Mouse (Mus musculus) 3T3-L1 (cell line): ENCODE measurements around the gene Gfod1.

Experiments
- DNase-seq: peaks from one replicate; pipeline ENCODE4 v3.0.0-alpha.2; 2015; ENCODE audit warnings: low read depth, low spot score

The Gfod1 gene

DNA sequence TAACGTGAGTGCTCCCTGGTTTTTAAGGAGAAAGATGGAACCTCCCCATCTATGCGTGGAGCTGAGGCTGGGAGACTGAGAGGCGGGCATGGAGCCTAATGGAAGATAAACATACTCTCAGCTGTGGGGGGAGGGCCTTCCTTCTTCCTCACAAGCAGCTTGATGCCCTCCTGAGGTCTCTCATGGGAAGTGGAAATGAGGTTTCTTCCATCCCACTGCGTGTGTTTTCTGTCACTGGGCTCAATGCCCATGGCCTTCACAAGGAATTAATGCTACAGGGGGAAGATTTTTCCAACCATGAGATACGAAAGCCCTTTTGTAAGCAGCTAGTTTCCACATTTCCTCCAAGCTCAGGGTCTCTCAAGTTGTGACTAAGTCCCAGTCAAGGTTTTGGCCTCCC, 100.3 kb downstream of the Gfod1 start:
- no peak for DNase-seq

DNA sequence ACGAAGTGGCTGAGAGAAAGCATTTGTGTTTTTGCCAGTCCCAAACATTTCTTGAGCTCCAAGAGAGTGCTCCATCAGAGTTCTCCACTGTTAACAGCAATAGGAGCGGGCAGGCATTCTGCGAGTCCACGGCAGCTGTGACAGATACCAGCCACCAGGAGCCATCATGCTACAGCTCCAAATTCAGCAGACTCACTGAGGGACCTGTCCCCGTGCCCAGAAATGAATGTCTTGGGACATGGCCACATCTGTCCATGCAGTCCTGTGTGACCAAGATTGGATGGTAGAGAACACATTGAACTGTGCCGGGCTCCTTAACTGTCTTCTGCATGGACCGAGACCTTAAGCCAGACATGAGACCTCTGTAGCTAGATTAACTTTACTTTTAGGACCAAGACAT, 100.7 kb downstream of the Gfod1 start:
- DNase-seq = no peak

DNA sequence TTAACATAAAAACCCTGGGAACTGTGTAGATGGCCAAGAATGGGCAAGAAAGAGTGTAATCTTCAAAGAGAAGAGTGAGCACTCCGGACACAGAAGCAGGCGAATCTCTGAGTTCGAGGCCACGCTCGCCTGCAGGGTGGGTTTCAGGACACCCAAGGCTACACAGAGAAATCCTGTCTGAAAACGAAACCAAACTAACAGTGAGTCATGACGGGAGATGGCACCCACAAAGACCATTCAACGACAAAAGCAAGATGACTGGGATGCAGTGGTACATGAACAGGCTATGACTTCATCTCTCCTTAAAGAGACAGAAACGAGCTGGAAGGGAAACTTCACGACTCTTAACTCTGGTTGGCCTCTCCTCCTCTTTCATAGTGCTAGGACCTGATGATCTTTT, 101.6 kb downstream of the Gfod1 start:
- peak; percentile 64 for DNase-seq

DNA sequence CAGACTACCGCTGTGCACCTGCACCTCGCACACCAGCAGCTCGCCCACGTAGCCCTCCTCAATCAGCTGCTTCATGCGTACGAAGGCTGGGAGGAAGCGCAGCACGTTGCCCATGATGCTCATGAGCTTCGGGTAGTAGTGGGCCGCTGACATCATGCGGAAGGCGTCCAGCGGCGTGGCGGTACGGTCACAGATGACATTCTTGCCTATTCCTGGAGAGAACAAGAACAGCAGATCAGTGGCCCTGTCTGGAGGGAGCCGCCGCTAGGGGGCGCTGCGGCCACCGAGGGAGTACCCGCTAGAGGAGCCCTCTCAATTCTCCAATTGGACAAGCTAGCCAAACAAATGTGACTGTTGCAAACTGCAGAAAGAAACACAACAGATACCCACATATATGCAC, 102.9 kb downstream of the Gfod1 start:
- DNase-seq = no peak

DNA sequence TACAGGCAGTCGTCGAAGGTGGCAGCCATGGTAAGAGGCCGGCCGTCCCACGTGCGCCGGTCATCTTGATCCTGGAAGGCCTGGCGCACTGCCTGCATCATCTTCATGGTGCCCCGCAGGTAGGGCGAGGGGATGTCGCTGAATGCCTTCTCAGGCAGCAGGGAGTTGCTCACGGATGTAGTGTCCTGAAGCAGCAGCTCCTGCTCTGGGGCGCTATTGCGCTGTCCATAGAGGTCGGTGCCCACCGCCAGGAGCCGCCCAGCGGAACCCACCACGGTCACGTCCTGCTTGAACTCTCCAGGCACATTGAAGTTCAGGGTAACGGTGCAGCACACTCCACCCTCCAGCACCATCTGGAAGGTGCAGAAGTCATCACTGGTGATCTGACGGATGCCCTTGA, 103.5 kb downstream of the Gfod1 start:
- no peak for DNase-seq

DNA sequence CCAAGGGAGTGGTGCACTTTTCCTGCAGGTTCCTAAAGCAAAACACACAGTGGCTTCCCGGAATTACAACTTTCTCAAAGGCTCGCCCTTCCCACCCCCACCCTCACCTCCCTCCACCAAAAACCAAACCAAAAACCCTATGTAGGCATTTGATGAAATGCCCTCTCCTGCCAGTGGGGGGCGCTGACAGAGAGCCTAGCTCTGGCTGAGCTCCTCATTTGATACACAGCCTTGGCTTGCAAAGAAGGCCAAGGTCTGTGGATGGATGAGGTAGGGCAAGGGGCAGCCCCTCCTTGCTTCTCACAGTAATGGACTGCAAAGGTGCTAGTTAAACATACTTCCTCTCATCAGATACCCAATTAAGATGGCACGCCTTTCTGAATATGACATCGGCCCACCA, 104.2 kb downstream of the Gfod1 start:
- no peak for DNase-seq

DNA sequence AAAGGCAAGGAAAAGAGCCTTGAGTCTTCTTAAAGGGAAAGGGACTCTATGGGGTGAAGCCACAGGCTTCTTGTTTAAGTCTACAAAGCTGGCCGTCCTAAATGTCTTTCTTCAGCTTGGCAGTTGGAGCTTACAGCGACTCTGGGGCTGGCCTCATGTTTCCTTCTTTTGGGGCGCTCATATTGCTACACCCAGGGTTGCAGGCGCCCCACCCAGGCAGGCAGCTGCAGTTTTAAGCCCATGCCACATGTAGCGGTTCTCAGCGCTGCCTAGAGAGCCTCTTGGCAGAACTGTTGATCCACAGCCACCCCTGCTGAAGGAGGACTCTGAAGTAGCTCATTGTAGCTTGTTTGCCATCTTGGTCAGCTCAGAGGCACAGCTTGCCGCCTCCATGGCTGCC, 104.7 kb downstream of the Gfod1 start:
- no peak for DNase-seq

DNA sequence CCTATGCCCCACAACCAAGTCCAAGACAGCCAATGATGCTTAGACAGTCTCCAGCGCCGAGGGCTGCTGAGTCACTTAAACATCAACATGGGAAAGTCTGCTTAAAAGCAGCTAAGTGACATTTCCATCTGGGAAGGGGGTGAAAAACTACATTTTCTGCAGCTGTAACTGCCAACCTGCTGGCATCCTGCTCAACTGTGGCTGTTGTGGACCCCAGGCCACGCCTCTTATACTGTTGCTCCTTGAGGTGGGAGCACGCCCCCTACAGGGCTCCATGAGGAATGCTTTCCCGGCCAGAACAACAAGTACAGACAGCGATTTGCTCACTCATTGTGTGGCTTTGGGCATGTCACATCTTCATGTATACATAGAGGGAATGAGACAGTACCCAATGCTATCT, 106.8 kb downstream of the Gfod1 start:
- DNase-seq = no peak

DNA sequence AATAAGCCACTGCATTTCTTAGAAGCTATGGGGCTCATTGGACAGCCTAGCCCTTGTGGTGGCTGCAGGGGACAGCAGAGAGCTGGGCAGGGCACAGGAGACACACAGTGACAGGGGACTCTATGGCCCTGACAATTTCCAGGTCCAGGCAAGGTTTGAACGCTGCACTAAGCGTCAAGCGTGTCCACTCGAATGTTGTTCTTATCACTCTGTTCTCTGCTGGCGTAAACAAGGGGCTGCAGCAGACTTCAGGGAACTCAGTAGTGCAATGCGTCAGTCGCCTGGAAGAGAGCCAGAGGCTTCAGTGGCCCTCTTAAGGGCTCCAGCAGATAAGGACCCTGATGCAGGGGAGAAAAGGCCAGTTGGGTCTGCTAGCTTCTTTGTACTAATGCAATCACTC, 108.0 kb downstream of the Gfod1 start:
- DNase-seq = no peak

DNA sequence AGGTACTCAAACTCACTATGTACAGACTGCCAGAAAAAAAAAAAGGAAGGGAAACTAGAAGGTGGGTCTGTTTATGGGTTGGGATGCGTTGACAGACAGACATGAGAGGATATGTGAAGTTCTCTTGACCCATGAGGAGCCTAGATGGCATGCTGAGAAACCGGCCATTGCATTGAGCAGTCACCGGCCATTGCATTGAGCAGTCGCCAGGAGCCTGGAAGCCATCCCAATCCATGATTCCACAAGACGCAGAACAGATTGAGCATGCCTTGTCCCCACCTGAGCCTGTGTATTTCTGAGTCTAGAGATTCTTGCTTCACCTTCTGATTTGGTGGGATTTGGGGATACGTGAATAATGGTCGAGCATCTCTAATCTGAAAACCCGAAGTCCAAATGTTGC, 110.0 kb downstream of the Gfod1 start:
- DNase-seq = no peak

DNA sequence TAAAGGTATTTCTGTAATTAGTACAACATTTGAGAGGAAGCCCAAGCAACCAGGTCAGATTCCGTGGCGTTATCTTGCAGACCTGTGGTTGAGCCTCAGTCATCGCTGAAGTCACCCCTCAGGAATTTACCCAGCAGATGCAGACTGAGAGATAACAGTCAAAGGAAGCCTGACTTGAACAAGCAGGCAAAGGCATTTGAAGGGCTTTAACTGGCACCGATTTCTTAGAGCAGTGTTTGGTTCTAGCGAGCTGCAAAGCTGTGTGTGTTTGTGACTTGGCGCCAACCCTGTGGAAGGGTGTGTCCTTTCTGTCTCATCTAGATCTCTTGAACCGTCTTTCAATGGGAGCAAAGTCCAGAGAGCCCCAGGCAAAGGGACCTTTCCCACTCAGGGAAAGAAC, 110.7 kb downstream of the Gfod1 start:
- DNase-seq = peak; percentile 82

DNA sequence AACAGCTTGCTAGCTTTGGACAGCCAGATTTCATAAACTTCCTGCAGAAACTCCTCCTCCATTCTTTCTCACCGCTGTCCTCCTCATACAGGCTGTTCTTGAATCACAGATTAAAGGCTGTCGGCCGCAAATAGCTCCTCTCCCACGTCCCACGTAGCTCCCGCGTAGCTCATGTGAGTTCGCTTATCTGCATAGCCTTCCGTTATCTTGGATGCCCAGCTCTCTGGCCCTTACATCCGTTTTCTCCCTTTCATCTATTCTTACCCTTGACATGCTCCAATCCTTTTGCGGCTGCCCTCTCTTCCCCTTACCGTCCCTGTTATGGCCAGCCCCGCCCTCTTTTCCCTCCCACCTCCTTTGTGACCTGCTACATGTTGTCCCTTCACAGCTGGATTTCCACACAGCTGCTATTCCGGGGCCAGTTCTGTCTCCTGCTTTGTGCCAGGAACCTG, 112.2 kb downstream of the Gfod1 start:
- DNase-seq = no peak

DNA sequence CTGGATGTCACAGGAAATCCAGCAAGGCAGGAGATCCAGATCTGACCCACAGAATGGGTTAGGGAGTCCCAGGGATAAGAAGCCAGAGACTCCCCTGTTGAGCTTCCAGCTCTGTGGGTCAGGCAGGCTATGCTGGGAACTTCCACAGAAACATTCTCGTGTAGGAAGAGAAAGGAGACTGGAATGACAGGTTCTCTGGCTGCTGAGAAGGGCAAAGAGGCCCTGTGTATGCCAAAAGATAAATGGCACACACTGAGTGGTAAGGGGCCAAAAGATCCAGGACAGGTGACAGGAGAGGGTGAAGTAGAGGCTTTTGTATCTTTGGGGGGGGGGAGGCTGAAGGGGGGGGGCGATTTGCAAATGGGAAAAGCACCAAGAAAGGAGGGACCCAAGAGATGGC, 112.7 kb downstream of the Gfod1 start:
- no peak for DNase-seq

DNA sequence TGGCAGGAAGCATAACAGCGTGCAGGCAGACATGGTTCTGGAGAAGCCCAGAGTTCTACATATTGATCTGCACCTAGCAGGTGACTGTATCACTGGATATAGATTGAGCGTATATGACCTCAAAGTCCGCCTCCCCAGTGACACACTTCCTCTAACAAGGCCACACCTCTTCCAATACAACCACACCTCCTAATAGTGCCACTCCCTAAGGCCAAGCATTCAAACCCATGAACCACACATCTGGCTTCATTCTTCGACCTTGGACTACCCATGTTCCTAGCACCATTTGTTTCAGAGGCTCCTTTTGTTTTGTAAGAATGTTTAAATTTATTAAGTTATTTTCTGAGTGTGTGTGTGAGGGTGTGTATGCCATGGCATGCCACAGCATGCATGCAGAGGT, 116.2 kb downstream of the Gfod1 start:
- DNase-seq = no peak

DNA sequence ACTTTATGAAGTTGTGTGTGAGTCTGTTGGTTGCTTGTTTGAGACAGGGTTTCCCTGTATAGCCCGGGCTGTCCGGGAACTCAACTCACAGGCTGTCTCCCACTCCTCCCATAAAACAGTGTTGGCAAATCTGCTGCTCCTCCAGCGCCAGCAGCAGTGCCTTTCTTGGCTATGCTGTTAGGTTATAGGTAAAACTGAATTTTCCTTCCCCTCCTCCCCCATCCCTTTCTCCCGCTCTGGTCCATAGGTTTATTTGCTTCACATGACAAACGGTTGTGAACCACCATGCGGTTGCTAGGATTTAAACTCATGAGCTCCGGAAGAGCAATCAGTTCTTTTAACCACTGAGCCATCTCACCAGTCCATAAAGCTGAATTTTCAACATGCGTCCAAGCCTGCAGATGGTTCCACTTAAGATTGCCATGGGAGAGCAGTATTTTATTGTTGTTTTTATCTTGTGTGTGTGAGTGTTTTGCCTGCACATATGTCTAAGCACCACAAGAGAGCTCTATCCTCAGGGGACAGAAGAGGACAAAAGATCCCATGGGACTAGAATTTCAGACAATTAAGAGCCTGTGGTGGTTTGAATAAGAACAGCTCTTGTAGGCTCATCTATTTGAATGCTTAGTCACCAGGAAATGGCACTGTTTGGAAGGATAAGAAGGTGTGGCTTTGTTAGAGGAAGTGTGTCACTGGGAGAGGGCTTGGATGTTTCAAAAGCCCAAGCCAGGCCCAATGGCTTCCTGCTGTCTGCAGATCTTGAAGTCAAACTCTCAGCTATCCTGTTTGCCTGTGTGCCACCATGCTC, 120.5 kb downstream of the Gfod1 start:
- peak; percentile 61 for DNase-seq

DNA sequence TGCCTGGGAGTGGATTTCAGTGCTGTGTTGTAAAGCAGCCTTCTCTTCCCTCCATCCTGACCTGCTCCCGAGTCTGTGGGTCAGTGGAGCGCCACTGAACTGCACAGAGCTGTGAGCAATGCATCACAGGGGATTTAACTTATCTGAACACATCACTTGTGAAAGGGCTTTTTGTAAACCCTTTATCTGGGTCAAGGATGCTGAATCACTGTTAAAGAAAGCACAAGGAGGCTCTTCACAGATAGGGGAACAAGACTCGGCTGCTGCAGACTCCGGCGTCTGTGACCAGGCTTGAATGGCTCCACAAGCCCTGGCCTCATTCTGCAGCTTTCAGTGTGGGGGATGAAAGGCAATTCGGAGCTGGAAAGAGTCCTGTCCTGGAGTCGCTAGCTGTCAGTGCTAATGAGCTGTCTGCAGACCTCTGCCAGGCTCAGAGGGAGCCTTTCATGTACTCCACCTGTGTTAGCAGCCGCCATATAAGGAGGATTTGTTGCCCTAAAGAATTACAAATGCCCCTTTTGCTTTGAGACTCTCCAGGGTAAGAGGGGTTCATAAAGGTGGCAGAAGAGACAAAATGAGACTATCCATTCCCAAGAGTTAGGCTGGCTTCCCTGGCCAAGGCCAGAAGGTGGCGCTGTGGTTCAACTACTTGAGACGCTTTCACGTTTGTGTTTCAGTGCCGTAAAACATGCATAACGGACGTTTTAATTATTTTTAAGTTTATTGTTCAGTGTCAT, 121.3 kb downstream of the Gfod1 start:
- peak; percentile 85 for DNase-seq

DNA sequence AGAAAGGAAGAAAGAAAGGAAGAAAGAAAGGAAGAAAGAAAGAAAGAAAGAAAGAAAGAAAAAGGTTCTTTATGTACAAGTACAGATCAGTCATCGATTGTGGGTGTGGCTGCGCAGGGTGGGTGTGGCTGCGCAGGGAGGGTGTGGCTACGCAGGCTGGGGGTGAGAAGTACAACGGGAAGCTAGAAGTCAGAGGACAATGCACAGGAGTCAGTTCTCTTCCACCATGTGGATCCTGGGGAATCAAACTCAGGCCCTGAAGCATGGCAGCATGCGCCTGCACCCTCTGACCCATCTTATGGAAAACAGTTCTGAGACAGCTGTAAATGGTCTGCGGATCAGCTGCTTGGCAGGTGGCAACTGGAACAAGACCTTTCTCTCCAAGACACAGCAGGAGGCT, 122.9 kb downstream of the Gfod1 start:
- no peak for DNase-seq

DNA sequence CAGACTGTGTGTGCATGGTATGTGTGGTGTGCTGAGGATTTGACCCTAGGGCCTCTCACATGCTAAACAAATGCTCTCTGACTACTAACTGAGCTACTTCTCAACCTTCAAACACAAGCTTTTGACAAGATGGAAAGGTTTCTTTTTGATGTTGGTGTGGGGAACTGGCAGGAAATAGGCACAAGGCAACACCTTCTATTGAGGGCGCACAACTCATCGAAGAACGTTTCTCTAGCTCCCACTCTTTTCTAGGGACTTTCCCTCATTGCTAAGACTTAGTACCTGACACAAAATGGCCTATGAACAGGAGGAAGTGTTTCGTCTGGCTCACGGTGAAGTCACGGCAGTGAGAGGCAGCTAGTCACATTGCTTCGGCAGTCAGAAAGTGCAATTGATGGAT, 126.7 kb downstream of the Gfod1 start:
- no peak for DNase-seq

DNA sequence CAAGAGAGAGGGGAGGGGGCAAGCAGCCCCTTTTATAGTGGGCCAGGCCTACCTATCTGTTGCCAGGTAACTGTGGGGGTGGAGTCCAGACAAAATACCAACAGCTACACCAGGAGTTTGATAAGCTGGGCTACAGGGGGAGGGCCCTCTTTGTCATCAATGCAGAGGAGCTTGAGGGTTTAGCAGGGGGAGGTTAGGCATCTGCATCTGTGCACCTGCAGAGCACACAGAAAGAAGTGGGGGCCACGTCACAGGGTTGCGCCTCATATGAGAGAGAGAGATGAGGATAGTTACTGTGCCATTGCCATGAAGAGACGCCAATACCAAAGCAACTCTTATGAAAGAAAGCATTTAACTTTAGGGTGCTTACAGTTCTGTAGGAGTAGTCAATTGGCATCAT, 127.3 kb downstream of the Gfod1 start:
- no peak for DNase-seq

DNA sequence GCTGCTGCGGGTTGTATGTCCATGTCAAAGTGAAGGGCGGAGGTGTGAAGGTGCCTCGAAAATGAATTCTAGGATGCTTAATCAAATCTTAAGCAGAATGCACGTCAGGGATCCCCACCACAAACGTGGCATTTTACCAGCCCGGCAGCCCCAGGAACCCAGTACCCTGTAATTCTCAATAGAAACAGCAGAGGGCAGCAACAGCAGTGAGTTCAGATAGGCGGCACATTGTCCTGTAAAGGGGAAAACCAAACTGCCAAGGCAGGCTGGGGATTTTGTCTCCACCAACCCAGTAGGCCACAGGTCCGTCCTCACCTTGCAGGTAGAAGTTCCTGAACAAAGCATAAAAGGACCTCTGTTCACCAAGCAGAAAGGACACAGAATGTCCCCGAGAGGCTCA, 130.7 kb downstream of the Gfod1 start:
- peak; percentile 91 for DNase-seq

DNA sequence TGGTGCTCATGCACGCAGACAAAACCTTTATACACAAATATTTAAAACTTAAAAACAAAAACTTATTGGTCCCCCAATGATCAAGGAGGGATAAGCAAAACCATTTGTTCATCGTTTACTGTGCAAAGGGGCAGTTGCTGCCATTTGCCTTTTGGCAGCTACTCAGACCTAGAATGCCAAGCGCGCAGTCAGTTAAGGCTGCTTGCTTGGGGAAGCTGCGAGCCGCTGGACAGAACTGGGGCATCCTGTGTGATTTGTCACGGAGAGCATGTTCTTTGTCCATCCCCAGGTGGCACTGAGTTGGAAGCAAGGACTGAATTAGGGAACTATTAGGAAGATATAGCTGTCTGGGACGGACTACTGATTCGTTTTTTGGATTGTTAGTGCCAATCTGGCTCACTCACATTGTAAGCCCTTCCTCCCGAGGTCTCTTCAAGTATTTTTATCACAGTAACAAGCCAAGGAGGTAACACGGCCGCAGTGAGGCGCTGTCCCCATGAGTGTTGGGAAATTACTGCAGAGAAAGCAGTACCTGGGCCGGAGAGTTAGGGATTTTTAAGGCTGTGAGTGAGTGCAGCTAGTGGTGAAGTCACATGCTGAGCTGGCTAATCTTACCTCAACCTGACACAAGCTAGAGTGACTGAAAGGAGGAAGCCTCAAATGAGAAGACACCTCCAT, 131.8 kb downstream of the Gfod1 start:
- DNase-seq = peak; percentile 63

DNA sequence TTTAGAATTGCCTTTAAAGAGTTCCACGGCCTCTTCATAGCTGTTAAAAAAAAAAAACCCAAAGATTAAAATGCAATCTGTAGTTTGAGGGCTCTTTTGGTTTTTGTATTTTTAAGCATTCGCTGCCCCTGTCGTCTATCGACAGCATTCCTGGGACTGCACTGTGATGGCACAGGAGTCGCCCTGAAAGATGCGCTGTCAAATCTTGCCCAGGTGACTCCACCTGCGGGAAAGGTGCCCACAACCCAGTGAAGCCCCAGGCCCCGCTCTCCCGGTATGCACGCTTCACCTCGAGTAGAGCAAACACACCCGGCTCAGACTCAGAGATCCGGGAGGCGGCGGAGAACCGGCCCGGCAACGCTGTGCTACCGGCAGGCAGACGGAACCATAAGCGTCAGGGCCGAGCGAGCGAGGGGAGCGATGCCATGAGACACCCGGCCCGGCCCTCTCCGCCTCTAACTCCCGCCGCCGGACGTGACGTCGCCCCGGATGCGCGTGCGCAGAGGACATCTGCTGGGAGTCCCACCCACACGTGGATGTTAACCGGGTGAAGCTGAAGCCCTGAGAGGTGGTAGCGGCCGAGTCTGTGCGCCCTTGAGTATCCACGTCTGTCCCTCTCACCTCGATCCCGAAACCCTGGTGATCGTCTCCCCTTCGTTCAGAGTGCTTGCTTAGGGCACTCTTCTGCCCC, 132.8 kb downstream of the Gfod1 start, which contains the start of gene Tbc1d7:
Tbc1d7 (minus strand) TSS at position 482 of the 691 bp plus-strand sequence.
- peak; percentile 93 for DNase-seq
